Mouse (Mus musculus): ENCODE results near the gene Nubp2.

Gene Nubp2

GRCm38 (mm10) chr17:24858967-24859366 is 27.2 kb downstream of the Nubp2 start:
- DNase-seq = peak; percentile 37

GRCm38 (mm10) chr17:24857831-24858470 is 28.2 kb downstream of the Nubp2 start:
- peak; percentile 94 for DNase-seq

- DNase-seq = no peak
Measured at GRCm38 (mm10) chr17:24856589-24856988, 29.6 kb downstream of the Nubp2 start.

DNA sequence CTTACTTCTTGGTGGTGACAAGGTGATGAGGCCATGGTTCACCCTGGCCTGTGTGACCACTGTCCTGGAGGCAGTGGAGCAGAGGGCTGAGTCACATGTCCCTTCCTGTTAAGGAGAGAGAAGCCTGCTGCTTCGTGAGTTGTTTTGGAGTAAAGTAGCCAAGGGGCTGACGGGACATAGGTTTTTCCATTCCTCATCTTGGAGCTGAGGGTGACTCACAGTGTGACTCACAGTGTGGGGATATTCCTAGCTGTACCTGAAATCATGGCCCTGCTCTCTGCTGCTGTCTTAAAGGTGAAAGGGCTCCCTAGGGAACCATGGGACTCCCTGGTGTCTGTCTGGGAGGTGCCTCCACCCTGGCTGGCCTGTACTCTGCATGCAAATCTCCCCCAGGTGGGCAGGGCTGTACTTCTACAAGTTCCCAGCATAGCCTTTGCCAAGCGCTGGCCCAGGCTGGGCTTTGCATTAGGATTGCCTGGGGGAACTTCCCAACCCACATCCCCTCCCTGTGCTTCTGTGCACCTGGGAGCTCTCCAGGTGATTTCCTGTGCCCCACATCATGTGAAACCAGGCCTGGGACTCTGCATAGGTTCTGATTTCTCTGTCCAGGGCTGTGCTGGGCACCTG is 30.2 kb downstream of the Nubp2 start:
- peak; percentile 42 for DNase-seq

- no peak for DNase-seq
Measured at GRCm38 (mm10) chr17:24851381-24852125, 34.6 kb downstream of the Nubp2 start.

- no peak for DNase-seq
Measured at GRCm38 (mm10) chr17:24850773-24851127, 35.4 kb downstream of the Nubp2 start.

GRCm38 (mm10) chr17:24850065-24850772 is 35.9 kb downstream of the Nubp2 start, which contains the start of gene Fahd1:
Gene Fahd1 (minus strand): TSS chr17:24850364.
- peak; percentile 99 for DNase-seq

DNA sequence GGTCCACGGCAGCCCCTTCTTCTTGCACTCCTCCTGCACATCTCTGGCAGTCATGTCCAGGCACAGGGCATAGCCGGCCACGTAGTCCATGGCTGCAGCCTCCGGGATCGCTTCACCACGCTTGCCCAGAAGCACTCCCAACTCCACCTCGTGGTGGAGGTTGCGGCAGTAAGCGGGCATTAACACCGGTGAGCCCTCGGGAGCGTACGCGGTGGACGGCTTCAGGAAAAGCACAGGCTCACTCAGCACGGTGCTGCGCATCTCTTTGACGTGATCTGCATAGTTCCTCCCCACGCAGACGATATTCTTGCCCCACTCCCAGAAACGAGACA is 36.5 kb downstream of the Nubp2 start:
- DNase-seq = no peak

DNA sequence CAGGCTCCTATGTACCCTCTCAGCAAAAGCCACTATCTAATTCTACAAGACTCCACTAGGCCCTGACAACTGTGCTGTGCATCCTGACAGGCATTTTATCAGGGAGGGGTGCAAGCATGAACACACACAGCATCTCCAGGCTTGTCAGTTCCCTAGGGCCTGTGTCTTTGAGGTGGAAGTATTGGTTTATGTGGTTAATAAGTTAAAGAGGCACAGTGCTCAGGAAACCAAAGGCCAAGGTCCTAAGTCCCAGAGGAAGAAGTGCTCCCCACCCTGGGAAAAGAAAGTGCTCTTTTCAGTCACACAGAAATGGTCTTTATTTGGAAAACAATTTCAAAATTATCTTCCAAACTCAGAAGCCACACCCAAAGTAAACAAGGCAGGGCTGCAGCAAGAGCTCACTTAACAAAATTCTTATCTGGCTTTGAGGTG is 37.5 kb downstream of the Nubp2 start:
- peak; percentile 88 for DNase-seq

GRCm38 (mm10) chr17:24847386-24847785 is 38.8 kb downstream of the Nubp2 start:
- DNase-seq = peak; percentile 93

GRCm38 (mm10) chr17:24844525-24844924 is 41.6 kb downstream of the Nubp2 start:
- DNase-seq = no peak

DNA sequence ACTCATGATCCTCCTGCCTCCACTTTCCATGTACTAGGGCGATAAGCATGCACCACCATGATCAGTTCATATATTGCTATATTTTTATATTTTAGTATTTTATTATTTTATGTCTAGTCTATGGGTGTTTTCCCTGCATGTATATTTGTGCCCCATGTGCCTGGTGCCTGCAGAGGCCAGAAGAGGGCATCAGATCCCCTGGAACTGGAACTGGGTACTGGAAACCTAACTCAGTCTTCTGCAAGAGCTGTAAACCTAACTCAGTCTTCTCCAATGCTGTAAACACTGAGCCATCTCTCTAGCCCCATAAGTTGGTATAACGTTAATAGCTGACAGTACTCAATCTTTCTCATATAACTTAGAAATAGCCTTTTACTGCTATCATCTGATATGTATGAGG is 43.5 kb downstream of the Nubp2 start:
- DNase-seq = peak; percentile 70

- peak; percentile 78 for DNase-seq
Measured at GRCm38 (mm10) chr17:24841133-24841532, 45.0 kb downstream of the Nubp2 start.

DNA sequence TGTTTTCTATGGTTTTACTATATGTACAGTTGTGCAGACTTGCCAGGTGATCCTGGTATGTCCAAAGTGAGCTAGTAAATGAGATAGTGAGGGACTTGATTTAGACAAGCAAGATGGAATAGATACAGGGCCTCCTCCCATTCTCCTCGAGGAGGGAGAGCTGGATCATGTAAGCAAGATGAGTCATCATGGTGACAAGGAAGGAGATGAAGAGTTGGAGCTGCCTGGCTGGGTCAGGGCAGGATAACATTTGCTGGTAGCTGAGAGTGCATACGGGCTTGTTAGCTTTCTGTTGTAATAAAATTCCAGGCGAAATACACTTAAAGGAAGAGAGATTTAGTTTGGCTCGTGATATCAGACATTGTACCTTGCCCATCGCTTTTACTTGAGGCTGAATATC is 45.8 kb downstream of the Nubp2 start:
- no peak for DNase-seq

GRCm38 (mm10) chr17:24839842-24840241 is 46.3 kb downstream of the Nubp2 start, which contains the start of gene Hagh:
Gene Hagh (plus strand): TSS chr17:24840143.
- DNase-seq = no peak

Measured in kidney, adult 9 months (tissue).